Mouse (Mus musculus): Measurements from ENCODE around the gene Plvap. TPM values are rescaled to one million over a fixed set of nuclear protein-coding genes. Genes with fewer than 3 reads are reported as not detected.
A peak's percentile ranks its signal among the peaks of the same experiment; 100 is the strongest.

Plvap gene
- polyA plus RNA-seq, 1 experiment from 2014 or later, result 6.8 TPM

- H3K4me3 ChIP-seq (ENCODE audit: low read depth, low read length), result no peak overlapping the region
- no peaks in the 10 kb centered on the region for H3K36me3 ChIP-seq (ENCODE audit: control insufficient read depth, insufficient read depth, low read length)
- no peak overlapping the region for H3K9ac ChIP-seq (ENCODE audit: low read length)
- ATAC-seq, result no peak
- no peaks in the 10 kb centered on the region; the same call in 1 of the 2 replicates for H3K27me3 ChIP-seq (replicated peaks; ENCODE audit: control insufficient read depth, insufficient read depth, low read length)
- no peak for DNase-seq (ENCODE audit: low spot score)
- no peak overlapping the region for H3K4me2 ChIP-seq (ENCODE audit: low read length)
- no peaks in the 10 kb centered on the region for H3K9me3 ChIP-seq (replicated peaks; ENCODE audit: control insufficient read depth, low read length)
- 68% methylated on average over 5 of the region's 5 CpGs for WGBS
- H3K27ac ChIP-seq (ENCODE audit: low read depth, low read length), result no peak overlapping the region
- no peaks in the 10 kb centered on the region for H3K4me1 ChIP-seq (ENCODE audit: control insufficient read depth, insufficient read depth, low read length)
These were observed 3.5 kb upstream of the Plvap start for GRCm38 (mm10) chr8:71515043-71515442.

DNA sequence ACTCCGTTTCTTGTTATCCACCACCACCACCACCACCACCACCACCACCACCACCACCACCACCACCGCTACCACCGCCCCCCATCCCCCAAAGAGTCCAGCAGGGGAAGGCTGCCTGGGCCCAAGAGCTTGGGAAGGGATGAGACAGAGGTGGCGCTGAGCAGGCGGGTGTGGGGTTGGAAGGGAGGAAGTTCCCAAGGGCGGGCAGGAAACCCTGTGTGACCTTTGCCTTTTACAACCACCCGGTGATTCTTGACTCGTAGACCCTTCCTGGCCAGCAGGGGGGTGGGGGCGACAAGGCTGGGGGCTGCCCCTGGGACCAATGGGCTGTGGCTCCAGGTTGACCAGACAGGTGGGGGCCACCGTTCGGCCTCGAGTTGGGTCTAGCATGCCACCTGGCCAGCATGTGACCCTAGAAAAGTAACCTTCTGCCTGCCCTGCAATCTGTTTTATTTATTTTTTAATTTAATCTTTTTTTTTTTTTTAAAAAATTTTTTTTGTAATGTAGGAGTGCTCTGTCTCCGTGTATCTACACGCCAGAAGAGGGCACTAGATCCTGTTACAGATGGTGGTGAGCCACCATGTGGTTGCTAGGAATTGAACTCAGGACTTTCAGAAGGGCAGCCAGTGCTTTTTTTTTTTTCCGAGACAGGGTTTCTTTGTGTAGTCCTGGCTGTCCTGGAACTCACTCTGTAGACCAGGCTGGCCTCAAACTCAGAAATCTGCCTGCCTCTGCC is 1.6 kb upstream of the Plvap start:
- no peaks in the 10 kb centered on the region for H3K4me1 ChIP-seq (ENCODE audit: control insufficient read depth, insufficient read depth, low read length)
- H3K9ac ChIP-seq (ENCODE audit: low read length), result no peak overlapping the region
- peaks cover 10% of the 10 kb centered on the region for H3K27me3 ChIP-seq (replicated peaks; ENCODE audit: control insufficient read depth, insufficient read depth, low read length)
- WGBS, result 72% methylated on average over 15 of the region's 15 CpGs
- DNase-seq (ENCODE audit: low spot score) (no peak), ATAC-seq (no peak)
- H3K27ac ChIP-seq (ENCODE audit: low read depth, low read length), result no peak overlapping the region
- H3K36me3 ChIP-seq (ENCODE audit: control insufficient read depth, insufficient read depth, low read length), result no peaks in the 10 kb centered on the region
- no peaks in the 10 kb centered on the region for H3K9me3 ChIP-seq (replicated peaks; ENCODE audit: control insufficient read depth, low read length)
- no peak overlapping the region for H3K4me3 ChIP-seq (ENCODE audit: low read depth, low read length)
- H3K4me2 ChIP-seq (ENCODE audit: low read length), result no peak overlapping the region

GRCm38 (mm10) chr8:71509316-71509715 is 2.2 kb downstream of the Plvap start:
- DNase-seq (ENCODE audit: low spot score) (no peak), ATAC-seq (no peak)
- Histone ChIP-seq H3K4me2 (ENCODE audit: low read length) (no peak overlapping the region), H3K9me3 (replicated peaks; ENCODE audit: control insufficient read depth, low read length) (no peaks in the 10 kb centered on the region), H3K36me3 (ENCODE audit: control insufficient read depth, insufficient read depth, low read length) (no peaks in the 10 kb centered on the region), H3K4me1 (ENCODE audit: control insufficient read depth, insufficient read depth, low read length) (no peaks in the 10 kb centered on the region), H3K27ac (ENCODE audit: low read depth, low read length) (no peak overlapping the region), H3K9ac (ENCODE audit: low read length) (no peak overlapping the region), H3K4me3 (ENCODE audit: low read depth, low read length) (no peak overlapping the region), H3K27me3 (replicated peaks; ENCODE audit: control insufficient read depth, insufficient read depth, low read length) (peaks cover 32% of the 10 kb centered on the region)
- 63% methylated on average over 2 of the region's 2 CpGs for WGBS

DNA sequence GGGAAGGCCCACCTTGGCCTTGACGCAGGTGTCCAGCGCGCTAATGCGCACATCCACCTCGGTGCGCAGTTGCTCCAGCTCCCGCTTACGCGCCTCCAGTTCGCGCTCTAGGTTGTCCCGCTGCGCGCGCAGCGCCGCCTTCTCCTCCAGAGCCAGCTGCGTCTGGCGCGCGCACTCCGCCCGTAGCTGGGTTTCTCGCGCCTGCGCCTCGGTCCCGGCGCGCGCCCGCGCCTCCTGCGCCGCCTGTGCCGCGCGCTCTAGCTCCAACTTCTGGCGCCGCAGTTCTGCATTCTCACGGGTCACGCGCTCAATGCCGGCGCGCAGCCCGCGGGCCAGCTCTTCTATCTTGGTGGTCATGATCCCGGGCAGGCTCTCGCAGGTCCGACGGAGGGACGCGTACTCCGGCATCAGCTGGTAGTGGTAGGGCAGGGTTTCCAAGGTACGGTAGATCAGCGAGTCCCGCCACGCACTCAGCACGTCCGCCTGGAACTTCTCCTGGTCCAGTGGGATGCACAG is 3.9 kb downstream of the Plvap start:
- H3K27ac ChIP-seq (ENCODE audit: low read depth, low read length), result no peak overlapping the region
- DNase-seq (ENCODE audit: low spot score) (peak; percentile 94), ATAC-seq (peak; percentile 90)
- peak overlapping the region; percentile 29 for H3K4me3 ChIP-seq (ENCODE audit: low read depth, low read length)
- 0% methylated on average over 59 of the region's 61 CpGs for WGBS
- H3K27me3 ChIP-seq (replicated peaks; ENCODE audit: control insufficient read depth, insufficient read depth, low read length), result peaks cover 32% of the 10 kb centered on the region
- peak overlapping the region; percentile 45 for H3K9ac ChIP-seq (ENCODE audit: low read length)
- no peaks in the 10 kb centered on the region for H3K36me3 ChIP-seq (ENCODE audit: control insufficient read depth, insufficient read depth, low read length)
- H3K9me3 ChIP-seq (replicated peaks; ENCODE audit: control insufficient read depth, low read length), result no peaks in the 10 kb centered on the region
- no peaks in the 10 kb centered on the region for H3K4me1 ChIP-seq (ENCODE audit: control insufficient read depth, insufficient read depth, low read length)
- H3K4me2 ChIP-seq (ENCODE audit: low read length), result peak overlapping the region; percentile 56

- Histone ChIP-seq H3K4me2 (ENCODE audit: low read length) (no peak overlapping the region), H3K36me3 (ENCODE audit: control insufficient read depth, insufficient read depth, low read length) (no peaks in the 10 kb centered on the region), H3K9me3 (replicated peaks; ENCODE audit: control insufficient read depth, low read length) (no peaks in the 10 kb centered on the region), H3K4me3 (ENCODE audit: low read depth, low read length) (no peak overlapping the region), H3K27me3 (replicated peaks; ENCODE audit: control insufficient read depth, insufficient read depth, low read length) (peaks cover 32% of the 10 kb centered on the region), H3K9ac (ENCODE audit: low read length) (no peak overlapping the region), H3K27ac (ENCODE audit: low read depth, low read length) (no peak overlapping the region), H3K4me1 (ENCODE audit: control insufficient read depth, insufficient read depth, low read length) (no peaks in the 10 kb centered on the region)
- ATAC-seq (no peak), DNase-seq (ENCODE audit: low spot score) (no peak)
- WGBS, result 82% methylated on average over 4 of the region's 4 CpGs
These were observed 5.6 kb downstream of the Plvap start for GRCm38 (mm10) chr8:71505979-71506378.

- ATAC-seq, result no peak
- Histone ChIP-seq H3K4me2 (ENCODE audit: low read length) (no peak overlapping the region), H3K4me1 (ENCODE audit: control insufficient read depth, insufficient read depth, low read length) (no peaks in the 10 kb centered on the region), H3K9ac (ENCODE audit: low read length) (no peak overlapping the region), H3K9me3 (replicated peaks; ENCODE audit: control insufficient read depth, low read length) (no peaks in the 10 kb centered on the region), H3K27me3 (replicated peaks; ENCODE audit: control insufficient read depth, insufficient read depth, low read length) (peaks cover 32% of the 10 kb centered on the region), H3K36me3 (ENCODE audit: control insufficient read depth, insufficient read depth, low read length) (no peaks in the 10 kb centered on the region), H3K4me3 (ENCODE audit: low read depth, low read length) (no peak overlapping the region), H3K27ac (ENCODE audit: low read depth, low read length) (no peak overlapping the region)
- no peak for DNase-seq (ENCODE audit: low spot score)
- WGBS, result 89% methylated on average over 4 of the region's 4 CpGs
These were observed 6.2 kb downstream of the Plvap start for GRCm38 (mm10) chr8:71505326-71505725.

GRCm38 (mm10) chr8:71504349-71504748 is 7.2 kb downstream of the Plvap start:
- Histone ChIP-seq H3K4me2 (ENCODE audit: low read length) (no peak overlapping the region), H3K27me3 (replicated peaks; ENCODE audit: control insufficient read depth, insufficient read depth, low read length) (peaks cover 32% of the 10 kb centered on the region), H3K9me3 (replicated peaks; ENCODE audit: control insufficient read depth, low read length) (no peaks in the 10 kb centered on the region), H3K27ac (ENCODE audit: low read depth, low read length) (no peak overlapping the region), H3K36me3 (ENCODE audit: control insufficient read depth, insufficient read depth, low read length) (no peaks in the 10 kb centered on the region), H3K4me1 (ENCODE audit: control insufficient read depth, insufficient read depth, low read length) (no peaks in the 10 kb centered on the region), H3K4me3 (ENCODE audit: low read depth, low read length) (no peak overlapping the region), H3K9ac (ENCODE audit: low read length) (no peak overlapping the region)
- ATAC-seq (no peak), DNase-seq (ENCODE audit: low spot score) (no peak)
- WGBS, result 90% methylated on average over 4 of the region's 4 CpGs

- Histone ChIP-seq H3K4me2 (ENCODE audit: low read length) (no peak overlapping the region), H3K36me3 (ENCODE audit: control insufficient read depth, insufficient read depth, low read length) (0 out of 2 replicates have a peak, but pooled peaks cover 7% of the 10 kb centered on the region), H3K4me3 (ENCODE audit: low read depth, low read length) (no peak overlapping the region), H3K9me3 (replicated peaks; ENCODE audit: control insufficient read depth, low read length) (no peaks in the 10 kb centered on the region), H3K27ac (ENCODE audit: low read depth, low read length) (no peak overlapping the region), H3K27me3 (replicated peaks; ENCODE audit: control insufficient read depth, insufficient read depth, low read length) (no peaks in the 10 kb centered on the region), H3K9ac (ENCODE audit: low read length) (no peak overlapping the region), H3K4me1 (ENCODE audit: control insufficient read depth, insufficient read depth, low read length) (no peaks in the 10 kb centered on the region)
- 52% methylated on average over 15 of the region's 16 CpGs for WGBS
- no peak for DNase-seq (ENCODE audit: low spot score)
- ATAC-seq, result no peak
These were observed 12.5 kb downstream of the Plvap start for GRCm38 (mm10) chr8:71498816-71499690.
